Mouse (Mus musculus) fibroblast of lung, adult 2 months (primary cell): Measurements from ENCODE around the gene Sptssa.
A peak's percentile ranks its signal among the peaks of the same experiment; 100 is the strongest.
"Not testable (repeated sequence)": the region's sequence is repeated elsewhere in the genome, so short reads cannot be mapped to it uniquely, and the experiment has no call there.

ENCODE experiments used
- DNase-seq: peaks from one replicate; pipeline ENCODE4 v3.0.0-alpha.2; 2011; ENCODE audit warnings: low read depth

The Sptssa gene

GRCm38 (mm10) chr12:54656396-54657171 lies at the start of gene Sptssa:
Sptssa (minus strand) TSS chr12:54656573.
- DNase-seq, result peak; percentile 86

DNA sequence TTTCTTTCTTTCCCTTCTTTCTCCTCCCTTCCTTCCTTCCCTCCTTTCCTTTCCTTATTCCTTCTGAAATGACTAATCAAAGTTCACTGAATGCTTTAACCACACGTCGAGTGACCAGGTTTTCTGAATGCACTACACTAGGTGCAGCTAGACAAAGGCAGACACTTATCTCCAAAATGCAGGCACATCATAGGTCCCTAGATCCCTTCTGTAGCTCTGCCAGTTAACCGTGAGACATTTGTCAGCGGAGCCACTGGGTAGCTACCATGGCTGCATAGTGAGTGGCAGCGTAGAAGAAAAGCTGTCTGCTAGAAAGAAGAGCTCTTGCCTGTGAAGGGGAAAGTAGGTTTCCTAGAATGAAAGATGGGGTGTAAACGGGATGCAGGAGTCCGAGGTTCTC lies 43.0 kb upstream of the Sptssa start:
- DNase-seq, result no peak

DNA sequence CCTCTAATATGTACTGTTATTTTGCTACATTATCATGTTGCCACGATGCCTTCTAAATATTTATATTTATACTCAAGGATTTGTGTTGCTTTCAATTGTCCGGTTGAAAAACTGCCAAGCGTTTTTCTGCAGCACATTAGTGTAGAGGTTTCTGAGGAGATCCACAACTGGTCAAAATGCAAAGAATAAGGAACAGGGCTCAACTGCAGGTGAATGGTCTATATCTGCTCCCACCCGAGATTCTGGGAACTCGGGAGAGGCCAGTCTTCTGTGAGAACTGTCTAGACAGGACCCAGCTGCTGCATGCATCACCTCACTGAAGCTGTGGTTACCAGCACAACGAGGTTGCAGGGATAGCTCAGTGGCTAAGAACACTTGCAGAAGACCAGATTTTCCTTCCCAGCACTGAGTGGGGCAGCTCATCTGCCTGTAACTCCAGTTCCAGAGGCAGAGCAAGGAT lies 41.4 kb upstream of the Sptssa start:
- no peak for DNase-seq

- DNase-seq, result peak; percentile 90
These were observed 40.7 kb upstream of the Sptssa start for GRCm38 (mm10) chr12:54697003-54697597.

GRCm38 (mm10) chr12:54696242-54697002 lies 40.0 kb upstream of the Sptssa start:
- peak; percentile 77 for DNase-seq

DNA sequence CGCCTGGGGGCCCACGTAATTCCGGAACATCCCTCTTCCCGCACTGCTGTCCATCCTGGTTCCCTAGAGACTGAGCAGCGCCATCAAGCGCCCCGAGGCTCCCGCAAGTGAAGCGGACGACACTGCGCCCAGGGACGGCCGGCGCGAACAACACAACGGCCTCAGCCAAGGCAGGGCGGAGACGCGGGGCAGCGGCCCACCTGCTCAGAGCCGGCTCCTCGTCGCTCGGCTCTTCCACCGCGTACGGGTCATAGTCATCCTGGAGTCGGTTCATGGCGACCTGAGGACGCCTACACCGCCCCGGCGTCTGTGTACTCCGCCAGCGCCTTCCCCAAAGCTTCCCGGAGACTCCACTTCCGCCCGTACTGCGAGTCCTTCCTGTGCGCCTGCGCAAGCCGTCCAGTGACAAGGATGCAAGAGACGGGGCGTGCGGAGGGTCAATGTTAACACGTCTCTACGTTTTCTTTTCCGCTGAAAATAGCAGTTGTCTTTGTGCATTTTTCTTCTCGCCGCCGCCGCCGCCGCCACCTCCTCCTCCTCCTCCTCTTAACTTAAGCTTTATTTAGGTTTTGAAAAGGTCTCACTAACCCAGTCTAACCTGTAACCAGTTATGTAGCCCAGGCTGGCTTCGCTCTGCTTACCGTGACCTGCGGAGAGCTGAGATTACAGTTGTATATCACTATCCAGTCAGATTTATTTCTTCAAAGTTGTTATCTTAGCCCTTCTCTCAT lies 39.3 kb upstream of the Sptssa start, which contains the start of gene Eapp:
Eapp (minus strand) TSS at position 387 of the 731 bp plus-strand sequence.
- DNase-seq, result peak; percentile 73

GRCm38 (mm10) chr12:54694847-54695510 lies 38.6 kb upstream of the Sptssa start:
- DNase-seq, result no peak

DNA sequence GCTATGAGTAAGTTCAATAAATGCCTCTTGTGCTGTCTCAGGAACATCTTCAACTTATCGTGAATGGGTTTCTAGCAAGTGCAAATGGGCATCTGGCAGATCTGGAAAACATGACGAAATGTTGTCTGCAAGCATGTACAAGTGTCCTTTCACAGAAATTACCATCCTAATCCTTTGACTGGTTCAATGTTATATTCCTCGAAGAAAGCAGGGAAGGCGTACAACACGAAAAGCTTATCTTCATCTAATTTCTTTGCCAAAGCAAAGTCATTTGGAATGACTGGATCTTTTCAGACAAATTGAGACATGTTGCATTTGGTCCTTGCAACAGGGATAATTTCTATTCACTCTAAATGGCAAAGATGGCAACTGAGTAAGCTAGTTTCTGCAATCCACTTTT lies 32.7 kb upstream of the Sptssa start:
- DNase-seq, result no peak

- DNase-seq, result no peak
These were observed 26.8 kb upstream of the Sptssa start for GRCm38 (mm10) chr12:54683182-54683581.

DNA sequence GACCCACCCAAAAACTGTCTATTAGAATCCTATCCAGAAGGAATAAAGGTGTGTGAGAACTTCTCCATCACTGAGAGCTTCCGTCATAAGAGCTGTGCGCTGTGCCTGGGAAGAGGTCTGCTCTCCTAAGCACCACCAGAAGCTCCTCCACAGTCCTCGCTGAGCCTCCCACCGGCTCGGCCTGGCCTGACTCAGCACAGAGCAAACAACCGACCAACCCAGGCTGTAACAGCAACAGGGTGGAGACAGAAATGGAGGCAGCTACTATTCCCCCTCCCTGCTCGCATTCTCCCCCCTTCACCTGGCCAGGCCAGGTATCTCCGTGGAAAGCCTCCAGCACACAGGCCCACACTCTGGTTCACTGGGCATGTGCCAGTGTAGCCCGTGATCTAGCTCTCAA lies 20.3 kb upstream of the Sptssa start:
- DNase-seq, result no peak

DNA sequence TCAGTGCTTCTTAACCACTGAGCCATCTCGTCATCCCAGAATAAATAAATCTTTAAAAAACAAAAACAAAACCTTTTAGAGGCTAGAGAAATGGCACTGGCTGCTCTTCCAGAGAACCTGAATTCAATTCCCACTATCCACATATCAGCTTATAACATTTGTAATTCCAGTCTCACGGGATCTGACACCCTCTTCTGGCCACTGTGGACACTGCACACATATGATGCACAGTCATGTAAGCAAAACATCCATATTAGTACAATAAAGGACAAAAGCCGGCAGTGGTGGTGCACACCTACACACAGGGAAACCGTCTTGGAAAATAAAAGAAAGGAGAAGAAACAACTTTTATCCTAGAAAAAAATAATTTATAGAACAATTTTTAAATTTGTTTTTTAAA lies 19.0 kb upstream of the Sptssa start:
- DNase-seq, result no peak

GRCm38 (mm10) chr12:54671262-54671661 lies 14.9 kb upstream of the Sptssa start:
- no peak for DNase-seq

DNA sequence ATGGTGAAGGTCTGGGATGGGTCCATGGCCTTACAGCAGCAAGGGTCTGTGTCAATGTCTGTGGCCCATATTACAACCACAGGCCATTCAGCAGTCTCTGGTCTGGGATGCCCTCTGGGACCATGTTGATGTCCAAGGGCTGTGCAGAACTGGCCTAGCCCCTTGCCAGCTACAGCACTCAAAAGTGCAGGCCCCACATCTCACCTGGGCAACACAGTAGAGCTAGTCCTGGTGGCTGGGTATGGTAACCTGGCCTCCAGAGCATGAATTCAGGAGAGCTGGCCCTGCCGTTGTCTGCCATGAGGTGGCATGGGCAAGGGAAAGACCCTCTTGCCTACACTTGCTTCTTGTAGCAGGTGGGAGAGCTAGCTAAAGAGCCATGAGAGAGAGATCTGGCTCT lies 11.8 kb upstream of the Sptssa start:
- no peak for DNase-seq

- DNase-seq, result no peak
These were observed 9.2 kb upstream of the Sptssa start for GRCm38 (mm10) chr12:54665526-54665925.

- not testable (repeated sequence) for DNase-seq
These were observed 5.1 kb upstream of the Sptssa start for GRCm38 (mm10) chr12:54661470-54661869.

DNA sequence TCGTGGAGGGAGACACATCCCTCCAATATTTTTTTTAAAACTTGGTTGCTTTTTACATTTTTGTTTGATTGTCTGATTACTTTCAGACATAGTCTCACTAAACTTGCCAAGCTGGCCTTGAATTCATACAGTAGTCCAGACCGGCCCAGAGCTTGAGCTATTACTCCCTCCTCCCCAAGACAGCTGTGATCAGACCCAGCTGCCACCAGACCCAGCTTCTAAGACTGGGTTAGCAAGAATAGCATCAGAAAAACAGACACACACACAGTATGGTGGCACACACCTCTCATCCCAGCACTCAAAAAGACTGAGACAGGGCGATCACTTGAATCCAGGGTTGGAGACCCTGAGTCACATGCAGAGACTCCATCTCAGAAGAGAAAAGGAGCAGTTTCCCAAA lies 3.5 kb upstream of the Sptssa start:
- no peak for DNase-seq

- no peak for DNase-seq
These were observed 2.2 kb upstream of the Sptssa start for GRCm38 (mm10) chr12:54658425-54659092.

DNA sequence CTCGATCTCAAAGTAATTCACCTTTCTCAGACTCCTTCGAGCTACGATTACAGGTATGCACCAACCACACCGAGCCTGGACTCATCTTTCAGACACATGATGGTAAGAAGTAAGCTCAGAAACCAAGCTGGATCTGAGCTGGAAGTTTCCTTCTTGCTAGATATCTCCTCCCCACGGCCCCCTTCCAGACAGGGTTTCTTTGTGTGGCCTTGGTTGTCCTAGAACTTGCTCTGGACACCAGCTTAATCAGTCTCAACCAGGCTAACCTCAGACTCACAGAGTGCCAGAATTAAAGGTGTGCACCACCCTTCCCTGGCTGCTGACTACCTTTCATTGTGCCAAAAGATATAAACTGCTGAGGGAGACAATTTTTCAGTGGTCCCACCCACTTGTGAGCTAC lies 1.6 kb upstream of the Sptssa start:
- DNase-seq, result no peak

DNA sequence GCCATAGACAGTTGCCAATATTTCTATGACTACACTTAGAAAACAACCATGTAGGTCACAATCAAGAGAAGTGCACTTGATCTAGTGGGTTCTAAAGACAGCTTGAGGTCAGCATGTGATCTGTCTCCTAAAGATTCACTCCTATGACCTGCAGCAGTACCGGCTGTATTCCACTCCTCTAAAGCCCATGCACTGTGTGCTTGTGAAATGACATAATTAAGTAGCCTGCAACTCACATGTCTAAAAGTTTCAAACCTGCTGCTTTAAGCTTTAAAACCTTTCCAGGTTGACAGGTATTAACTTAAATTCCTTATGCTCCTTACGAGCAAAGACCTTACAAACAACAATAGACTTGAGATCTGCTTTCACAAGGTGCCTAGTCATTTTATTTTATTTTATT lies 853 bp upstream of the Sptssa start:
- no peak for DNase-seq

- no peak for DNase-seq
These were observed 356 bp downstream of the Sptssa start for GRCm38 (mm10) chr12:54656039-54656395.
